Mouse (Mus musculus) fibroblast of lung, adult 2 months (primary cell): ENCODE measurements around the gene Snx10.

Experiments
- DNase-seq: peaks from one replicate; pipeline ENCODE4 v3.0.0-alpha.2; 2011; ENCODE audit warnings: low read depth

The Snx10 gene

DNA sequence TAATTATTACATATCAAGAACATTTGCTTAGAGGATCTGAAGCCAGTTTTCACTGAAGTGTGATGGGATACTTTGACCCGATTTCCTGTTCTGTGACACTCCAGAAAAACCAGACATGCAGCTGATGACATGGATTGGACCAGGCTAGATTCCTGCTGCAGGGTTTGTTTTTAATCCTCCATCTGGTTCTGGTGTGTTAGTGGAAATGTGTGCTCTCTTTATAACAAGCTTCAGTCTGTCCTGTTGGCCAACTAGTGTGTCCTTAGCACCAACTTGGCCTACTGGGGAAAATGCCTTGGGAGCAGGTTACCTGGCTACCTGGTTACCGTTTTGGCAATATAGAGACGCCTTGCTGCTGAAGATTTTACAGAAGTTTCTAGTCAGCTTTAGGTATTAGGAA, 63.6 kb downstream of the Snx10 start:
- DNase-seq = no peak

DNA sequence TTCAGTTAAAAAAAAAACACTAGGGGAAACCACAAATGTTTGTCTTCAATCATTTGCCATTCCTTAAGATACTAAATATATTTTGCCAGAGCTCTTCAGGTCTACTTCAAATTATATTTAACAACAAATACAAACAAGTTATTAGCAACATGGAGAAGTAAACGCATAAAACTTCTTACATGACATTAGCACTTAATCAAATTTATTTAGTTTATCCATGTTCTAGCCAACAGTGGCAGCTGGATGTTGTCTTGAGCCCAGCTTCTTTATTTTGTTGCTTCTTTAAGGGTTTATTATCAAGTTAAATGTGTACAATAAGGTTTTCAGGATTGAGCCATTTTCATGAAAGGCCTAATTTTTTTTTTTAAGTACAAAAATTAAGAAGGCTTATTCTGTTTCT, 67.6 kb downstream of the Snx10 start:
- DNase-seq = no peak

DNA sequence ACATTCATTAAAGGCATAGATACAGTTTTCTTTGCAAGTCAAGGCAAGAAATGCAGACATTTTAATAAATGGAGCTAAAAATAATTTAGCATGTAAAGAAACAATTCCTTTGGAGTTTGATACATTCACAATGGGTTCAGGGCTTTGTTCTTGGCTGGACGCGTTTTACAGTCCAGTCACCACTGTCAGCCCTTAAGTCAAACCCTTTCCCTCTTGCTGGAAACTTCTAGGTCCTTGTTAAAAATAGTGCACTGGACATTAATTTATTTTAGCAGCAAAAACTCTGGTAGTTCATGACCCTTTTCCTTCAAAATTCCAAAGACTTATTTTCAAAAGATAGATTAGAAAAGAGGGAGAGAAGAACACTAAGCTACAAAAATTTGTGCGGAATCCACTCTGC, 68.1 kb downstream of the Snx10 start:
- no peak for DNase-seq

DNA sequence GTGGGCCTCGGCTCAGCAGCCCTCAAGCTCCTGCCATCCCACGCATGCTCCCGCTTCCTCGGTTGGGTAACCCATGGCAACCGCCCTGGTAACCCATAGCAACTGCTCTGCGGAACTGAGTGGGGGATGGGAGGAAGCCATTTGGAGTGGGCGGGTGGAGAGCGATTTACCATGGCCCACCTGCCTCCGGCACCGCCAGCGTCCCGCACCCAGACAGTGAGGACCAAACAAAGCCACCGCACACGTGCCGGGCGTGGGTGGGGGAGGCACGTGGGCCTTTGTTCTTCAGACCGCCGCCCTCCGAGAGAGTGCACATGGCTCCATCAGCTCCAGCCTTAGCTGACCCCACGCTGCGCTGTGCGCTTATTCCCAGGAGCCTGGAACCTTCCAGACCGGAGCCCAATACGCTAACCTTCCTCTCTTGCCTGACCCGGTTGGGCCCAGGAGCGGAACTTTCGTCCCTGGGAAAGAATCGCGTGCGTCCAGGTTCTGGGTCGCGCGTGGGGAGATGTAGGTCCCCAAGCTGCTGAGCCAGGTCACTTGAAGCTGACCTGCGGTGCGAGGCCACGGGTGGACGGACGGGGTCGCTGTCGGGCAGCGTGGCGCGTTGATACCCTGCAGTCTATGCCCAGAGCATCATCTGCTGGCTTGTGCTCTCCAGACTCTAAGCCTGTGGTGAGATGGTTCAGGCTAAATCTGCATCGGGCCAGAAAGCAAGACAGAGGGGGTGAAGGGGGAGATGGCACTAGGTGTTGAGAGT, 68.8 kb downstream of the Snx10 start:
- peak; percentile 10 for DNase-seq

DNA sequence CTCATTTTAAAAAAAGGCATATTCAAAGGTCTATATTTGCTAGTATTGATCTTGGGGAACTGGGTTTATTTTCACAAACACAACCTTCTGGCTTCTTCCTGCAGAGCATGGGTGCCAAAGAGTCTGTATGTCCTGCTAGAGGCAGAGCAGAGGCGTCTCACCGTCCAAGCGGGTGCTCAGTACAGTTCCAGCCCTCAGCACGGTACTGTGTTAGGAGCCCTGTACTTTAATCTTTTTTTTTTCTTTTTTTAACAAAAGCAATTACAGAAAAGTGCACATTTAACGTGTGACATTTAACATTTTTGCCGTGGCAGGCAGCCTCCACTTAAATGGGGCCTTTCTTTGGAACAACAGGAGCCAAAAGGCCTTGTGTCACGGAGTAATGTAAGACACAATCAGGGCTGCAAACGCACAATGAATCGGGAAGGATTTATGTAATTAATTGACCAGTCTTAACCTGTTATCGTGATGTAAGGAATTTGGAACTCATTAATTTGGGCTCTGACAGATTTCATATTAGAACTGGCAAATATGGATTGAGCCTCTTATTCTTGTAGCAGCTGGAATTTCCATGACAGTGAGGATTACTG, 69.8 kb downstream of the Snx10 start:
- no peak for DNase-seq

DNA sequence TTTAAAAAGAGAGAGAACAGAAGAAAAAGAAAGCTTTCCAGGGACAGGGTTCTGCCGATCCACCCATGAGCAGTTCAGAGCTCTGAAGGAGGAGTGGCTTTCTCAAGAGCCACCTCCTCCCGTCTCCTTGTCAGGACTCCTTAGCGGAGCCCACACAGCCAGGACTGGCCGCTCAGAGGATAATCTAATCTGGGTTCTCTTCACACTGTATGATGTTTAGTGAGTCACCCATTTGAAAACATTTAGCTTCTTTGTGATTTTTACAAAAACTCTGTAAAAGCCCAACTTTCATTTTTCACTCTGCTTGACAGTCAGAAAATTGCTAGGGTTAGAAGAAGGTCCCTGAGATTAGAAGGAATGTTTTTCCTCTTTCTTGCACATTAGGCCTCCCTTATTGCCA, 70.8 kb downstream of the Snx10 start:
- DNase-seq = no peak

DNA sequence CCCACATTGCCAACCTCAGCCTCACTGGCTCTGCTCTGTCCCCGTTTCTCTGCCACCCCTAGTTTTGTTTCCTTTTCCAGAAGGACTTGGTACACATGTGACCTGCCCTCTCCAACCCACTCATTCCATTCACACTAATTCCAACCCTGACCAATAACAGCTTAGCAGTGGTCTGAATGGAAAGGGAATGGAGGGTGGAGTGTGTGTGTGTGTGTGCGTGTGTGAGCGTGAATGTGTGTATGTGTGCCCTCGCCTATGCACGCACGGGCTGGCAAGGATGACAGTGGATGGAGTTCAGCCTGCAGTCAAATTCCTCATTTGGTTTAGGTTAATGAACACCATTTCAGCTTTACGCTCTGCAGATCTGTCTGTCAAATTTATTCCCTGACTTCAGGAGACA, 74.4 kb downstream of the Snx10 start:
- no peak for DNase-seq

DNA sequence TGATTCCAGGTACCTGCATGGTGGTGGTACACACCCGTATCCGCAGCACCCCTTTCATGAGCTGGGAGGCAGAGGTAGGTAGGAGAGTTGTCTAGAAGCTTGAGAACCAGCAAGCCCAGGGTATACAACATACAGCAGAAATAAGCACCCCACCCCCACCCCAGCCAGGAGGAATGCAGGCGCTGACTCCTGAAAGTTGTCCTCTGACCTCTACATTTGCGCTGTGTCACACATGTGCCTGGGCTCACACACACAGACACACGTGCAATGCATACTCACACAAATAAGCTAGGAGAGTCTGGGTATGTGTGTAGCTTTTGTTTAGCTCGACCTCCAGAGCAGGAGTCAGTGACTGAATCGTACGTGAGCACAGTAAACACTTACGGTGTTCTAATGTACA, 76.7 kb downstream of the Snx10 start:
- no peak for DNase-seq

DNA sequence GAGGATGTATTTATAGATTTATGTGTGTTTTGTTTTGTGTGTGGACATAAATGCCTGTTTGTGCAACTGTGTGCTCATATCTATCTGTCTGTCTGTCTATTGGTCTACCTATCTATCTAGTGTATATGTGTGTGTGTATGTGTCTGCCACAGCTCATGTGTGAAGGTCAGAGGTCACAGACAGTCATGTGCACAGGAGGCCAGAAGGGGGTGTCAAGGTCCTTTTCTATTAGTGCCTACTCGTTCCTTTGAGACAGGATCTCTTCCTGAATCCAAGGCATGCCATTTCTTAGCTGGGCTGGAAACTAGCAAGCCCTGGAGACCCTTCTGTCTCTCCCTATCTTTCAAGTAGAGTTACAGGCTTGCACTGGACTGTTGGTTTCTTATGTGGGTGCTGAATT, 78.6 kb downstream of the Snx10 start:
- no peak for DNase-seq

DNA sequence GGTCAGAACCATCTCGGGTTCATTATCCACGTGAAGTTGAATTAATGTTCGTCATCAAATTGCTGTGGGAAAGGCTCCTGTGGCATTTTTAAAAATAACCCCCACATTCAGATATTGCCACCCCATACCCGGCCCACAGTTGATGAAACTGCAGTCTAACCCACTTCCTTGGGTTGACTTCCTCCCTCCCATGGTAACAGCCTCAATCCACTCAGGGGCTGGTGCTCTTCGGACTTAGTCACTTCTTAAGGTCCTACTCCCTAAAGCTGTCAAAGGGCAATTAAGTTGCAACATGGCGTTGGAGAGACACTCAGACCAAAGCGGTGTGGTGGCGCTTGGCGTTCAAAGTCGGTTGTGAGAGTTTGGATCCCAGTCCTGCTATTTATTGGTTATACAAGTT, 80.0 kb downstream of the Snx10 start:
- DNase-seq = no peak

DNA sequence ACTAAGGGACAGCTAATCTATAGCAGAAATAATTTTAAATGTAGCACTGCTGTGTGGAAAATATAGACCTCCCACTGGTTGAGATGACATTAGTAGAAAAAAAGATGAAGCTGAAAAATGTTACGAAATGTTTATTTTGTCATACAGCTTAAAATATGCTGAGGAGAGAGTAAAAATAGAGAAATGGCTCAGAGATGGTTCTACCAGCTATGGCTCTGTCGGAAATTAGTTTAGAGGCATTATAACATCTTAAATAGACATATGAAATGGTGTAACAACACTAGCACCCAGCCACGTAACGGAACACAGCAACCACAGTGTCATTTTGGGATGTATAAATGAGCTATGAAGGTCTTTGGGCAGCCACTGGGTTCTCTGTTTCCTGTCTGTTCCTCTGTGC, 82.5 kb downstream of the Snx10 start:
- DNase-seq = no peak

DNA sequence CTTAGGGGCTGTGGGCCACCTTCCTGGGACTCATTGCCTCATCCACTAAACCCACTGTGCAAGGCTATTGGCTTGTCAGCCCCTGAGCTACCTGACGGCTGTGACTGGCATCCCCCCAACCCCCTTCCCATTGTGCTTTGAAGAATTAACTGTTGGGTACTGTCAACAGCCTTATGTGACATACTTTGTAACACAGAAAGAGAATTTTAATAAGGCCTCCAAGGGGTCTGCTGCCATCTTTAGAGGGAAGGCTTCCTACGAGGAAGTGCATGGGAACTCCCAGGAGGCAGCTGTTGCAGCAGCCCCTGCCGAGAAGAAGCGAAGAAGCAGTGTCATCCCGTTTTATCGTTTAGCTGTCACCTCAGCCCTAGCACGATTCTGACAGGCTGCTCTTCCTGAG, 83.1 kb downstream of the Snx10 start:
- no peak for DNase-seq

DNA sequence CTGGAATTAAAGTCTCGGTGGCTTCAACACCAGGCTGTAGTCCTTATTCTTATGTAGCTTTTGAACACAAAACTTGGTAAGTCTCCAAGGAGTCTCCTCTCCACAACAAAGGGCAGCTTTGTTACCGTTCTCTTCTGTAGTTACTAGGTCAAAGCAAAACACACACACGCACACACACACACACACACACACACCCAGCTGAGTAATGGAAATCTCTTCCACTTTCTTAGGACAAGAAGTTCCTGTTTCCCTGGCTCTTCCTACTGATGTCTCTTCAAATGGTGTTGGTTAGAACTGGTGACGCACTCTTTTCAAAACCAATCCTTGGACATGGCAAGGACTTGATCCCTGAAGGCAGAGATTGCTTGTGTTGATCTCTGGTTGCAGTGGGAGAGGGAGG, 87.9 kb downstream of the Snx10 start:
- DNase-seq = no peak

DNA sequence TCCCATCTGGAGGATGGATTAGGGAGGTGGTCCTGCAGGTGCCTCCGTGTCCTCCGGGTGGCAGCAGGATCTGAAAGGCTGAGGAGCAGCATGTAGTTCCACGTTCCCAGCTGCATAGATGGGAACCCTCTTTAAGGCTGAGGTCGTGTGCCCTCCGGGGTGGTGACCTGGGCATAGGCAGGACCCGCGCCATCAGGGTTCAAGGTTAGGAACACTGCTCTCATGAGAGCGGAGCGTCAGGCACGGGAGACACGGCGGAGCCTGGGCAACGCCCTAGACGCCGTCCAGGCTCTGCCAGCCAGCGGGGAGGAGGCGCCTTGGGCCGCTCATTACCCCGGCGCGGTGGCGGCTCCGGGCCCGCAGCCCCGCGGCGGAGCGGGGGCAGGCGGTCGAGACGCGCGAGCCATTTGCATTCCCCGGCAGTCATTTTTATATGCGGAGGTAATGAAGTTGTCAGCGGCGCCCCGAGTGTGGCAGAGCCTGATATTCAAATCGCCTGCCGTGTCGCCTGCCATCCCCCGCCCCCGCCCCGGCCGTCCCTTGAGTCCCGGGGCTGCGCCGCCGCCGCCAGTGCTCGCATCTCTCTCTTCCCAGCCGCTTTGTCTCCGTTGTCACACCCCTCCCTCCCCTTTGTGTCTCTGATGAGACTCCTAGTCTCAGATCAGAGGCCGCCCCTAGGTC, 88.8 kb downstream of the Snx10 start:
- peak; percentile 16 for DNase-seq

DNA sequence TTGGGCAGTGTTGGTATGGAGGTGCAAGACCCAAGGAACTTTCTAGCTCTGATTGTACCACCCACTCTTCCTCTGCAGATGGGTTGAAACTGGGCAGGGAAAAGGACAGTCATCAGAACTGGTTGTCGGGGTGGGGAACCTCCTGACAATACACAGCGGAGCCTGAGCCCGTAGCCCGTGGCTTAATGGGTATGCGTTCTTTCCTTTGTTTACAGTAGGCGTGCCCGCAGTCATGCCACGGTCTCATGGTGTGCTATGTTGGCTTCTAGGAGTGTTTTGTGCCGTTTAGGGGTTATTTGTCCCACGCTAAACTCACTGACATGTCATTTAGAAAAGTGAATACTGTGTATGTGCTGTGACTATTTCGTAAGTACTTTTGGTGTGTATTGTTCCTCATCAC, 90.0 kb downstream of the Snx10 start:
- DNase-seq = no peak

DNA sequence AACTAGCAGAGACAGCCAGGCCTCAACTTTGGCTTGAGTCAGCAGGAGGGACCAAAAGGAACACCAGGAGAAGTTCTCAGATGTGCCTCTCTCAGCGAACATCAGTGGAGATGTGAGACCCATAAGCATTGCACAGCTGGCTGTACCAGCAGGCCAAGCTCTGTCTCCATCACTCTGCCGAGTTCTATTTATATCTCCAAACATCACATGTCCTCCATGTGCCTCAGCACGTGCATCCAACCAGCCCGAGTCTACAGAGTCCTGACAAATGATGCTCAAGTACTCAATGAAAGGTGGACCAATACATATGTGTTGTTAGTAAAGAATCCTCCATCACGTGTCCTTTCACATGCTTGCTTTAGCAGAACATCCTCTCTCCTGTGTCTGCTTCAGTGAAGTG, 103.1 kb downstream of the Snx10 start:
- DNase-seq = no peak

DNA sequence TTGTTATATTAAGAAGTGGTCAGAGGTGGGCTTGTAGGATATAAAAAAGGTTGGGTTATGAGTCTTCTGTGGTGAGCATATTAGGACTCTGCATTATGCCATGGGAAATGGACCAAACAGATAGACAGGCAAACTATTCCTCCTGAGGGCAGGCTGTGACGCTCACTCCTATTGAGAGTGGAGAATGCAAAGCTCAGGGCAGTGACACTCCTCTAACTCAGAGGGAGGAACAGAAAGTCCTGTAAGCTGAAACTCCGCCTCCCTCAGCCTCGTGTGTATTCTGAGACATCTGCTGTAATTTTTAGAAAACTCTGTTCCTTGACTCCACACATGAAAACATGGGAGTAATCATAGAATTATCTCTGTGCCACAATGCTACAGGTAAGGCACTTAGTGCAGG, 106.0 kb downstream of the Snx10 start:
- no peak for DNase-seq

DNA sequence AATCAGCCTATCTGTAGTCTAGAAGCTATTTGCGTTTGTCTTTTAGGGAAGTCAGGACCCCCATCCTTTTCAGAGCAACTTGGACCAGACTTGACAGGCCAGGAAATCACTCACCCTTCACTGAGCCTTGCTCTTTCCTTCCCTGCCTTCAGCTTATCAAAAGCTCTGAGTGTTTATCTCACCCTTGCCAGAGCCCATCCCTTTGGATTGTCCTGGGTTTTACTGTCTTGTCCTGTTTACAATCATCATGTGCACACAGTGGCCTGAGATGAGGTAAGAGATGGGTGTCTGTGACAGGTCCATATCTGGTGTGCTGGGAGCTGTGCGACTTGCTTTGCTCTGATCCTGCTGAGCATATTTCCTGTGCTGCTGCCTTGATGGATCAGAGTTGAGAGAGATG, 106.5 kb downstream of the Snx10 start:
- no peak for DNase-seq

DNA sequence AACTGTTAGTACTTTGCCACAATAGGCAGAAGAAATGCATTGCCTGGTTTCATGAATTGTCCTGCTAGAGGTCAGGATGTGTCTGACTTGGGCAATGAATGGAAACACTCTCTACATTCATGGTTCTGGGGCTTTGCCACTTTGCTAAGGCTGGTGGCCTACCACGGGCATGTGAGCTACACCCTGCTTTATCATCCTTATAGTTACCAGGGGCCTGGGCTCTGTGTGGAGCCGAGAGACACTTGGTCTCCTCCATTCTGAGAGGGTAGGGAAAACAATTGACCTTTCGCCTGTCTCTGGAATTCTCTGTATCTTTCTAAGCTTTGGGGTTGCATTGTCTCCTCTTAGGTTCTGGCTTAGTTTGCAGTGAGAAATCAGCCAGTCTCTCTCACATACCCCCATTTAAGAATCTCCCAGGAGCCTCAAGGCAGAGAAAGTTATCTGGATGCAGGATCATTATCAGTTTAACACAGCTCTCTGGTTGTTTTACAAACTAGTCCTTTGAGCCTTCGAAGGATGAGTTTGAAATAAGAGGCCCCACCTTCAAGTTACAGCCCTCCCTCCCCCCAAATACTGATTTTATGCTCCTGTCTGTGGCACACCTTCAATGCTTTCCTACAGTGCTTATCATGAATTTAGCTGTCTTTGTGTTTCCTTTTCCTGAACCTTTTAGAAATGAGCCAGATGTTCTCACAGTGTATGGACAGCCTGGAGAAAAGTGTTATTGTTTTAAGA, 109.4 kb downstream of the Snx10 start:
- DNase-seq = no peak

DNA sequence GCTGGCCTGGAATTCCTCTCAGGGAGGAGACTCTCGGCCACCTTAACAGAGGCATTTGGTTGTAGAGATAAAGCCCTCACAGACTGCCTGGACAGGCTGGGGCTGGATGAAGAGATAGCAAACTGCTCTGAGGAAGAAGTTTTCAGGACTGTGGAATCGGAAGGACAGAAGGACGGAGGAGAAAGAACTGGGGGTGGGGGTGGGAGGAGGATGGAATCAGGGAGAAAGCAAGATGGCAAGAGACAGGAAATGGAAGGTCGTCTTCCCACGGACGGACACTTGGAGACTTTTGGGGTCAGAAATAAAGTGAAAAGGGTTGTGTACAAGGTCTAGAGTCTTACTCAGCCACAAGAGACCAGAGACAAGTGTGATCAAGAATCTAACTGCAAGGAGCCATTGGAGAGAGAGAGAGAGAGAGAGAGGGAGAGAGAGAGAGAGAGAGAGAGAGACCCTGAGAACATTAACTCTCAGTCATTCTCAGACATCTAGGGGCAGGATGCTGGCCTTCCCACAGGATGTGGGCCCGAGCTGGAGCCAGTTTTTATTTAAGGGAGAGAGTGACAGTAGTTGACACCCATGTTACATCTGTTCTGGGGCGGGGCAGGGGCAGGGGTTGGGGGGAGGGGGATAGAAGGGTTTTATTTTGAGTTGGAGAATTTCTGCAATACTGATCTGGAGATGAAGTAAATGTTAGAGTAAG, 110.1 kb downstream of the Snx10 start:
- DNase-seq = no peak

DNA sequence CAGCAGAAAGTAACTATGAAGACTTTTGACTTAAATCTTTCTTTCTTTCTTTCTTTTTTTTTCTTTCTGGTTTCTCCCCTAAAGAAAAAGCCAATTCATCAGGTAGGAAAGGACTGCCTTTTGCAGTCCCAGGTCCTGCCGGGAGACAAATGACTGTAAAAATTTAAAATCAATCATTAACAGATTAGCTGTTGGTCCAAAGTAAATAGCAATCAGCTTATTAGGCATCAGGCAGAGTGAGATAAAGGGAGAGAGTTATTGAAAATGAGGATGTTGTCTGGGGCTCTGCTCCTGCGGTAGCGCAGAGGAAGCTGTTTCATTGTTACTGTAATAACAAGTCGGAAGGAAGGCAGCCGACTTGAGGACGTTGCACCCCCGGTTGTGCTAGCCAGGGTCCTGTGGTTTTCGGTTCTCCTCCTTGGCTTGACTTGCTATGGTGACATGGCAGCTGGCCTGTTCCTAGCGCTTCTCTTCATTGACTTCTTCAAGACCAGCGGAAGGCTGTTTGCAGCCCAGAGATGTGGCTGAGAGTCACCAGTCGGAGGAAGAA, 112.4 kb downstream of the Snx10 start:
- no peak for DNase-seq
